9 mouse cellular contexts compared by ENCODE assay signal in the genomic region with DNA sequence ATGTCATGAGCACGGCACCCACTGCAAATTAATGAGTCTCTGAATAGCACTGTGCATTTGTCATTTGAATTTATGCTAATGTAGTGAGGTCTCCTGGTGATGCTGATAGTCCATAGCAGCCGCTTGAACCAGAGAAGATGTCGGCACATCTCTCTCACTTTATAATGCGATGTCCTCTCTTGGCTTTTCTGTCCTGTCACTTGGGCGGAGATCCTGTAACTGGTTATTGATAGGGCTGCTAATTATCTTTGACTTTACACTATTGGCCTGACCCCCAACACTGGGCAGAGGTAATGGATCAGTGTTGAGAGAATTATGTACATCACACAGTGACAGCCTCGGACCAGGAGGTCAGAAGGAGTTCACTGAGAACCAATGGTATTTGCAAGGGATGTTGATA.
DNase-seq lines count a peak whose midpoint lies in the region; ATAC-seq and TF ChIP-seq lines count a peak whose summit lies in the region.
"Had no signal": no experiment of that assay in that cellular context is flagged by ENCODE, and none has a peak within 500 bp of the region (broad histone marks: within the 10 kb centered on the region; RNA-seq: fewer than 3 reads in every experiment).

No protein-coding gene starts in this region.

- H3K36me3 ChIP-seq in lung, embryonic 16.5 days (ENCODE audit: control insufficient read depth, insufficient read depth, low read length), result no peaks in the 10 kb centered on the region
- no peaks in the 10 kb centered on the region for H3K36me3 ChIP-seq in limb, embryonic 11.5 days (ENCODE audit: control insufficient read depth, insufficient read depth, low read length)
- H3K36me3 ChIP-seq in stomach, embryonic 15.5 days, result no peaks in the 10 kb centered on the region

- peak overlapping the region; percentile 55 for H3K4me2 ChIP-seq in lung, embryonic 16.5 days (ENCODE audit: low read depth, low read length)
- peak overlapping the region; percentile 31 for H3K4me2 ChIP-seq in limb, embryonic 11.5 days (ENCODE audit: low read depth, severe bottlenecking)
- H3K4me2 ChIP-seq in stomach, embryonic 15.5 days, result peak overlapping the region; percentile 35

- H3K4me1 ChIP-seq in cerebellum, adult 2 months (ENCODE audit: control insufficient read depth, insufficient read depth, low read length), result no peaks in the 10 kb centered on the region
- H3K4me1 ChIP-seq in lung, embryonic 16.5 days (replicated peaks; ENCODE audit: control insufficient read depth, insufficient read depth, low read length), result no peaks in the 10 kb centered on the region
- peaks cover 4% of the 10 kb centered on the region; the same call in 1 of the 2 replicates for H3K4me1 ChIP-seq in limb, embryonic 11.5 days (ENCODE audit: control insufficient read depth, insufficient read depth, low read length)
- H3K4me1 ChIP-seq in stomach, embryonic 15.5 days, result peaks cover 7% of the 10 kb centered on the region; the same call in 1 of the 2 replicates

- TF ChIP-seq CTCF in cerebellum, adult 2 months (IDR thresholded peaks at IDR 0.05; ENCODE audit: borderline replicate concordance, insufficient read depth, low read depth, low read length), result no peak

- no peaks in the 10 kb centered on the region for H3K9me3 ChIP-seq in lung, embryonic 16.5 days (ENCODE audit: control insufficient read depth, low read length)
- no peaks in the 10 kb centered on the region for H3K9me3 ChIP-seq in limb, embryonic 11.5 days (ENCODE audit: control insufficient read depth, low read length)
- no peaks in the 10 kb centered on the region for H3K9me3 ChIP-seq in stomach, embryonic 15.5 days

- 37% methylated on average over 6 of the region's 6 CpGs for WGBS in cerebellum, adult 2 months
- 34% methylated on average over 6 of the region's 6 CpGs for WGBS in lung, embryonic 16.5 days
- WGBS in limb, embryonic 11.5 days, result 38% methylated on average over 6 of the region's 6 CpGs
- 42% methylated on average over 6 of the region's 6 CpGs for WGBS in stomach, embryonic 15.5 days

- no peak for TF ChIP-seq POLR2A in cerebellum, adult 2 months (IDR thresholded peaks at IDR 0.05; ENCODE audit: borderline replicate concordance, insufficient read depth, low read length)

- no peak overlapping the region for H3K27ac ChIP-seq in cerebellum, adult 2 months (ENCODE audit: insufficient read depth, low read length)
- H3K27ac ChIP-seq in lung, embryonic 16.5 days (ENCODE audit: low read length), result no peak overlapping the region
- H3K27ac ChIP-seq in limb, embryonic 11.5 days (replicated peaks; ENCODE audit: low read depth, low read length), result no peak overlapping the region
- H3K27ac ChIP-seq in stomach, embryonic 15.5 days, result no peak overlapping the region
- H3K27ac ChIP-seq: liver, embryonic 14.5 days had no signal

- ATAC-seq in lung, embryonic 16.5 days (ENCODE audit: low read depth), result 0 out of 2 replicates have a peak, but pooled peaks have one; percentile 43
- ATAC-seq in limb, embryonic 11.5 days (ENCODE audit: insufficient number of reproducible peaks, low FRiP score, low TSS enrichment, low read depth), result peak; percentile 58; the same call in 1 of the 2 replicates
- no peak; the same call in 1 of the 2 replicates for ATAC-seq in stomach, embryonic 15.5 days (ENCODE audit: insufficient read depth, low FRiP score, low read depth)

- peak overlapping the region; percentile 53 for H3K4me3 ChIP-seq in cerebellum, adult 2 months (replicated peaks; ENCODE audit: insufficient read depth, low read depth, low read length)
- H3K4me3 ChIP-seq in lung, embryonic 16.5 days (ENCODE audit: low read length), result peak overlapping the region; percentile 28
- H3K4me3 ChIP-seq in limb, embryonic 11.5 days (ENCODE audit: low read depth, low read length), result no peak overlapping the region
- H3K4me3 ChIP-seq in stomach, embryonic 15.5 days (replicated peaks), result peak overlapping the region; percentile 5; the same call in 1 of the 2 replicates

- H3K9ac ChIP-seq in lung, embryonic 16.5 days (ENCODE audit: low read length), result no peak overlapping the region; the same call in 1 of the 2 replicates
- no peak overlapping the region for H3K9ac ChIP-seq in limb, embryonic 11.5 days (ENCODE audit: low read length)
- no peak overlapping the region for H3K9ac ChIP-seq in stomach, embryonic 15.5 days
- H3K9ac ChIP-seq: liver, embryonic 14.5 days had no signal

- DNase-seq in cerebellum, adult 2 months, result peak in 1 of 2 experiments; percentile 13
- DNase-seq in cerebellum, adult 8-10 months, result no peak
- no peak for DNase-seq in lung, postnatal 25 days (ENCODE audit: low spot score)
- no peak for DNase-seq in limb, embryonic 11.5 days (ENCODE audit: low spot score)
- DNase-seq in c-Kit-positive CD71-positive TER-119-positive erythroid progenitor cells, embryonic 14.5 days (ENCODE audit: low spot score), result no peak
- no peak for DNase-seq in heart, adult 18-20 months

- no peaks in the 10 kb centered on the region for H3K27me3 ChIP-seq in cerebellum, adult 2 months (ENCODE audit: control insufficient read depth, insufficient read depth, low read length)
- H3K27me3 ChIP-seq in lung, embryonic 16.5 days (ENCODE audit: control insufficient read depth, insufficient read depth, low read depth, low read length), result no peaks in the 10 kb centered on the region
- H3K27me3 ChIP-seq in limb, embryonic 11.5 days (ENCODE audit: control insufficient read depth, insufficient read depth, low read length), result no peaks in the 10 kb centered on the region
- no peaks in the 10 kb centered on the region for H3K27me3 ChIP-seq in stomach, embryonic 15.5 days (replicated peaks)
